ENCODE assay signal across 8 mouse cellular contexts in the genomic region with DNA sequence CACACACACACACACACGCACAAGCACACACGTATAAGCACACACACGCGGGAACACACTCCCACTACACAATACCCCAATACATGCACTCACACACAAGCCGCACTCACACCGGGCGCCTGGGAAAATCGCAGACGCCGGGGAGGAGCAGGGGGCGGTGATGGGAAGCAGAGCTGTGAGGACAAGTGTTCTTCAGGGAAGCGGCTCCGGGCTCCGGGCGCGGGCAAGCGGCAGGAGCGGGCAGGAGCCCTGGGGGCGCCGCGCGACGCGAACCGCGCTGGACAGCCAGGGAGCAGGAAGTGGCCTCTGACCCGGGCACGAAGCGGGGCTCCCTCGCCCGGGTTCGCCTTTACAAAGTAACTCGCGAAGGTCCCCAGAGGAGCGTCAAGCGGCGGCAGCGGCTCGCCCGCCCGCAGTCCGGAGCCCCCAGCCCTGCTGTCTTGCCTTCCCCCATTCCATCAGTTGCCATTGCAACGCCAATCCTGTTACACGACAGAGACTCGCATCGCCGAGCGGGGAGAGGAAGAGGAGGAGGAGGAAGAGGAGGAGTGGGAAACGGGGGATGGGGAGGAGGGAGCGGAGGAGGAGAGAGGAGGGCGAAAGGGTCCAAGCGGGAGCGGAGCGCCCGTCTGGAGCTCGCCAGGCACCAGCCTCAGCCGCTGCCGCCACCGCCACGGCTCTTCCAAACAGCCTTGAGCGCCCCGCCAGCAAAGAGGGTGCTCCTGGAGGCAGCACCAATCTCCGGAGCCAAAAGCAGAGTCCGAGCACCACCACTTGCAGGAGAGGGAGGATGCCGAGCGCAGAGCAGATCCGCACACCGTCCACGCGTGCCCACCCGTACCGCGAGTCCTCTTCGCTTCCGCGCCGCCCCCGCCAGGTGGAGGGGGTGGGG. TPM values are rescaled to one million over a fixed set of nuclear protein-coding genes. Genes with fewer than 3 reads are reported as not detected.
A peak's percentile ranks its signal among the peaks of the same experiment; 100 is the strongest.
DNase-seq lines count a peak whose midpoint lies in the region; ATAC-seq and TF ChIP-seq lines count a peak whose summit lies in the region.

No protein-coding gene starts in this region.

- WGBS in heart, postnatal 0 days = under 1% methylated on average over 76 of the region's 78 CpGs
- WGBS in midbrain, embryonic 13.5 days = under 1% methylated on average over 76 of the region's 78 CpGs

- peak overlapping the region; percentile 58 for H3K4me3 ChIP-seq in heart, postnatal 0 days (ENCODE audit: low read depth, low read length)
- H3K4me3 ChIP-seq in midbrain, embryonic 13.5 days (replicated peaks) = peak overlapping the region; percentile 84

- no peak overlapping the region for H3K9ac ChIP-seq in heart, postnatal 0 days (replicated peaks; ENCODE audit: low read depth, low read length)
- peak overlapping the region; percentile 90 for H3K9ac ChIP-seq in midbrain, embryonic 13.5 days (replicated peaks)

- no peaks in the 10 kb centered on the region for H3K36me3 ChIP-seq in heart, postnatal 0 days (replicated peaks; ENCODE audit: control insufficient read depth, insufficient read depth, low read length)
- H3K36me3 ChIP-seq in midbrain, embryonic 13.5 days = no peaks in the 10 kb centered on the region

- H3K4me2 ChIP-seq in heart, postnatal 0 days (ENCODE audit: low read depth, low read length) = peak overlapping the region; percentile 94
- peak overlapping the region; percentile 88 for H3K4me2 ChIP-seq in midbrain, embryonic 13.5 days (replicated peaks)

- H3K27ac ChIP-seq in heart, postnatal 0 days (ENCODE audit: low read depth) = no peak overlapping the region
- H3K27ac ChIP-seq in midbrain, embryonic 13.5 days = peak overlapping the region; percentile 90

- peak; percentile 55 for DNase-seq in ES-CJ7 (ENCODE audit: low read depth, low spot score)
- DNase-seq in ZHBTc4 (ENCODE audit: low read depth, low spot score) = peak; percentile 70
- peak; percentile 68 for DNase-seq in embryo, embryonic 9.5 days (ENCODE audit: extremely low spot score)
- DNase-seq in heart, postnatal 0 days (ENCODE audit: low spot score) = no peak
- DNase-seq in layer of hippocampus, postnatal 36 days = peak; percentile 78 to 80
- DNase-seq in testis, postnatal 10 days (ENCODE audit: low spot score) = peak; percentile 49
- no peak for DNase-seq in thymus, postnatal 10 days (ENCODE audit: low spot score in 2 of 2)

- peaks cover 47% of the 10 kb centered on the region for H3K27me3 ChIP-seq in heart, postnatal 0 days (ENCODE audit: control insufficient read depth, insufficient read depth, low read length)
- H3K27me3 ChIP-seq in midbrain, embryonic 13.5 days = peaks cover 5% of the 10 kb centered on the region

- peaks cover 5% of the 10 kb centered on the region for H3K4me1 ChIP-seq in heart, postnatal 0 days (ENCODE audit: control insufficient read depth, insufficient read depth)
- peaks cover 16% of the 10 kb centered on the region for H3K4me1 ChIP-seq in midbrain, embryonic 13.5 days (replicated peaks)

- TF ChIP-seq EP300 in heart, postnatal 0 days (IDR thresholded peaks at IDR 0.05; ENCODE audit: low read depth) = no peak

- TF ChIP-seq CTCF in heart, postnatal 0 days (IDR thresholded peaks at IDR 0.05; ENCODE audit: low read depth) = no peak

- H3K9me3 ChIP-seq in heart, postnatal 0 days (replicated peaks; ENCODE audit: control insufficient read depth, low read length) = no peaks in the 10 kb centered on the region
- H3K9me3 ChIP-seq in midbrain, embryonic 13.5 days = no peaks in the 10 kb centered on the region

- peak; percentile 30; the same call in 1 of the 2 replicates for ATAC-seq in heart, postnatal 0 days (ENCODE audit: insufficient read depth, low read depth)
- ATAC-seq in midbrain, embryonic 13.5 days = peak; percentile 81

RNA-seq across cellular contexts. Expression of gene Mdga2, which starts 0.8 kb away (rescaled TPM):
- total RNA-seq in heart, postnatal 0 days (2014; rRNA removed; ENCODE audit: low replicate concordance) = 0.12 and 0.19 TPM in 2 replicates
- polyA plus RNA-seq in heart, postnatal 0 days (2015; fragmentation: Nextera tagmentation; extraction: Ambion mirVana) = 0.16 and 0.47 TPM in 2 replicates
- 10 to 100 TPM; 46.3 to 54.0 TPM for total RNA-seq in layer of hippocampus, postnatal 36 days (2021)
- polyA plus RNA-seq in midbrain, embryonic 13.5 days (2015; fragmentation: Nextera tagmentation; extraction: Ambion mirVana) = 16.9 and 17.7 TPM in 2 replicates

Comparison
In these comparisons a context has a peak if more than half of its experiments do, and no peak if none do; other contexts are left out.
1. DNase-seq: peak in ES-CJ7 (single experiment), ZHBTc4 (single experiment), embryo, embryonic 9.5 days (single experiment), layer of hippocampus, postnatal 36 days (2 of 2) and testis, postnatal 10 days (single experiment); none in heart, postnatal 0 days (single experiment) and thymus, postnatal 10 days (0 of 2).
2. RNA of gene Mdga2, which starts 0.8 kb away (total RNA-seq): 46.3 to 54.0 TPM in layer of hippocampus, postnatal 36 days; 0.12 to 0.19 TPM in heart, postnatal 0 days; every median in the first group is over 10 times any median in the second.